Mouse (Mus musculus): ENCODE data around the gene Ctsl. TPM values are rescaled to one million over a fixed set of nuclear protein-coding genes. Genes with fewer than 3 reads are reported as not detected.

Gene Ctsl
- total RNA-seq, 2 experiments from 2014 or later: 30.9 to 35.4 TPM

DNA sequence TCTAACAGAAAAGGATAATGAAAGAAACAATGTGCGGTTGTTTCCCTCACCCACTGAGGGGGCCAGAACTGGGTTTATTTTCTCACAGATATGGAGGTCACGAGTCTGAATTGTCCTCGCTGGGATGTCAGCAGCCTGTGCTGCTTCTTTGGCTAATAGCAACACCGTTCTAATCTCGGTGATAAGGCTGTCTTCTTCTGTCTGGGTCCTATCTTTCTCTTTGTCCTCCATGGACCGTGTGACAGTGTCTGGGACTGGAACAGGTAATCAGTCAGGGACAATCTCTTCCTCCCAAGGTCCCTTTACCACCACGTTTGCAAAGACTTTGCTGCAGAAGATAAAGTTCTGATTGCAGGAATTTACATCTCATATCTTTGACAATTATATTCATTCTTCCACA lies 4.5 kb upstream of the Ctsl start:
- no peak for ATAC-seq (replicated peaks; ENCODE audit: poor library complexity)

DNA sequence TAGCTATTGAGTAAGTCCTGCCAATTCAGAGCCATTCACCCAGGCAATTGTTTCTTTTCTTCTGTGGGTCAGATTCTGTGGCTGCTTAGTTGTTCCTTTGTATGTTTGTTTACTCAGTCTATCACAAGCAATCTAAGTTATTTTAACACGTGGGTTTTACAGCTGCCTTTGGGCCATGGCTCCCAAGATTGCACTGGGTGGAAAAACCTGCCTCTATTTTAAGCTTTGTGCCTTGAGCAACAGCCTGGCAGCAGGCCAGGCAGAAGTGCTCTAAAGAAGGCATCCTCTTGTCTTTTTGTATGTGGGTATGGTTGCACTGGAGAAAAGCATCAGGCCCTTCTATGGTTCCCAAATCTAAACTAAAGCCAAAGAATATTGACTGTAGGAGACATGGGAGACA lies 3.0 kb upstream of the Ctsl start:
- 0 out of 2 replicates have a peak, but pooled peaks have one; percentile 7 for ATAC-seq (replicated peaks; ENCODE audit: poor library complexity)

DNA sequence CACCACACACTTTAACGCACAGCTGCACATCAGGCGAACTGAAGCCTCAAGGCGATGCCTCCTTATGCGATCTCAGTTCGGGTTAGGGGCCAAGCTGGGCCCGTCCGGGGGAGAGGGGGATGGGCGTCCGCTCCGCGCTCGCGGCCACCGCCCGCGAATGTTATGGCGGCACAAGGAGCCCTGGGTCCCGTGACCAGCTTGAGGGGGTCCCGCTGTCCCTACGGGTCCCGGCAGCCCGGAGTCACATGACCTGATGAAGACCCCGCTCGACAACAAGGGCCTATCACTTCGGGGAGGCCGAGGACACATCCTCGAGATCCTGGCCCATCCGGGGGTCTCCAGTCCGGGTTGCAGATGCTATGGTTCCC lies 901 bp downstream of the Ctsl start:
- peak; percentile 25 for ATAC-seq (replicated peaks; ENCODE audit: poor library complexity)

DNA sequence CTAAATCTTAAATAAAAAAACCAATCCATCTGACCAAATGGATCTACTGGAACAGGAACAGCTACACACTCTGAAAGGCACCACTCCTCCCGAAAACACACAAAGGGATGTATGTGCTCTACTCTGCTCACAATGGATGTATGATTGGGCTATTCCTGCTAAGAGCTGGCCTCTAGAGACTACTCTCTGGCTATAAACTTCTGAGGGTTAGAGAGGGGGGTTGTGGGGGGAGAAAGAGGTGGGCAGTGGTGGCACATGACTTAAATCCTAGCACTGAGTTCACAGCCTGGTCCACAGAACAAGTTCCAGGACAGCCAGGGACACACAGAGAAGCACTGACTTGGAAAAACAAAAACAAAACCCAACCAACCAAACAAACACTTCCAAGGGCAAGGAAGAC lies 2.1 kb downstream of the Ctsl start:
- no peak for ATAC-seq (replicated peaks; ENCODE audit: poor library complexity)

DNA sequence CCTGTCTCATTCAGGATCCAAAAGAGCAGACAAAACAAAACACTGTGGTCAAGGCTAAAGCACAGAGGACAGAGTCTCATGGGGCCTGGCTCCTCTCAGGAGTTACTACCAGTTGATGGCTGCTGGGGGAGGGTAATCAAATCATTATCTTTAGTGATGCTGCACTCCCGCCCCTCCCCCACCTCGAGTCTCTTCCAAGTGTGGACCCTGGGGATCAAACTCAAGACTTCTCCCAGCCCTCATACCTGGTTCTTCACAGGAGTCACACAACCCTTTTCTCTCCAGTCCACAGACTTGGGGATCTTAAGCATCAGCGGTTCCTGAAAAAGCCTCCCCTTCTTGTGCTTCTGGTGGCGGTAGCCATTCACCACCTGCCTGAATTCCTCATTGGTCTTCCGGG lies 3.1 kb downstream of the Ctsl start:
- ATAC-seq (replicated peaks; ENCODE audit: poor library complexity): no peak

DNA sequence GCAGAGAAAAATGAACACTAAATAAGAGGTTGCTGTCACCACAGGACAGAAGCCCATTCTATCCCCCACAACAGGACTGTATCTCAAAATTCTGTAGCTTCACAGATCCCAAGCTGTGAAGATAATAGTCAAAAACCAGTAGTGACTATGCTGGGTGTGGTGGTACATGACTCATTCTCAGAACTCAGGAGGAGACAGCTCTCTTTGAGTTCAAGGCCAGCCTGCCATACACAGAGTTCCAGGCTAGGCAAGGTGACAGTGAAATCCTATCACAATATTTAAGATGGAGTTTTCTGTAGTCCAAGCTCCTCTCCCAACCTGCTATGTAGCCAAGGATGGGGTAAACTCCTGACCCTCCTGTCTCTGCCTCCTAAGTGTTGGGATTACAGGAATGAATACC lies 5.4 kb downstream of the Ctsl start:
- ATAC-seq (replicated peaks; ENCODE audit: poor library complexity): no peak

DNA sequence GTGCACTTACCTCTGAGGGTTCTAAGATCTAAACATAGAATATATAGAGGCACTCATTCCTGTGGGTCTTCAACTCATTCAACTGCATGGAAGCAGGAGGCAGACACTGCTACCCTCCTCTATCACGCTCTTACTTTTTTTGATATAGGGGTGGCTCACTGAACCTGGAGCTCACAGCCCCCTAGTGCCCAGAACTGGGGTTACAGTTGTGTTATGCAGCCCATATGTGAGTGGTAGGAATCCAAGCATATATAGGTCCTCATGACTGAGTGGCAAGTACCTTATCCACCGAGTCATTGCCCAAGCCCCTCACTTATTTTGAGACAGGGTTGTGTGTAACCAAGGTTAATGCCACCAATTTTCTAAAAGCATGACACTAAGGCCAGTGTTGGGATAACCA lies 6.4 kb downstream of the Ctsl start:
- ATAC-seq (replicated peaks; ENCODE audit: poor library complexity): peak; percentile 95

DNA sequence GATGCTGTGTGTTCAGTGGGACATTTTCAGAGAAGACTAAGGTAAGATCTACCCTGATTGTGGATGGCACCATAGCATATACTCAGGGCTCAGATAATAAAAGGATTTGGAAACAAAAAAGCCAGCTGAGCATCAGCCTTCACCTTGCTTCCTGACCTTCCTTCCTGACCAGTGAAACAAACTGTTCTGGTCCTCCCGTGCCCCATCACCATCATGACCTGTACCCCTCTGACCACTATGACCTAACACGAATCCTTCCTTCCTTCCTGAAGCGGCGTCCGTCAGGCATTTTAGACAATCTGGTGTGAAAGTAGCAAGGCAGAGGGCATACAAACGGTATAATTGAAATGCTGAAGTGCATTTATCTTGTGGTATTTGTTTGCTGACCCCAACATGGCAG lies 8.6 kb downstream of the Ctsl start:
- no peak for ATAC-seq (replicated peaks; ENCODE audit: poor library complexity)

DNA sequence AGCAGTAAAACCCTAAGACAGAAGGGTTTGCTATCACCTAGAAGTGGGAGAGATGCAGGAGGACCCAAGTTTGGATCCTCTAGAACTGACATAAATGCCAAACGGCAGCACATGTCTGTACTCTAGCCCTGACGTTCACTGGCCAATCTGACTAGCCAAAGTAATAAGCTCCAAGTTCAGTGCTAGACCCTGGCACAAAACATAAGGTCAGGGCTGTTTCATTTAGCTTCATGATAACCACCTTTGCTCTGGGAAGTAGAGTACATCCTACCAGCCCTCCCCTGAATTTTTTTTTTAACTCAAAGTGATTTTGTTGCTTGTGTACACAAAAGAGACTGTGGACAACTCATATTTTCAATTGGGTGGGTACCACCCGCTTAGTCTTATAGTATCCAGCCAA lies 9.7 kb downstream of the Ctsl start:
- ATAC-seq (replicated peaks; ENCODE audit: poor library complexity): no peak

DNA sequence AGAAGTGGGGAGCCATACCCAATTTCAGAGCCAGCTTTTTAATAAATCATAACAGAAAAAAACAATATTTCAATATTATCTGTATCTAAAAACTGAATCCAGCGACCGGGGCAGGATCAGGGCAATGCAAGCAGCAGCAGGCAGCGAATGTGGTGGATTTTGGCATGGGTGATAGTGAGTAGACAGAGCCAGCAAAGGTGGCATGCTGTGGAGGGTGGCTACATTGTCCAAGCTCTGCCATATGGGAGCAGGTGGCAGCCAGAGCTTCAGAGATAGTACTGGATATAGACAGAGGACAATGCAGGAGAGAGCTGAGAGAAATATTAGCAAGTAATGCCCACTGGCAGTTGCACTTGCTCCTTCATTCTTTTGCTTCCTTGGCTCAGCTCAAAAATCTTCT lies 11.0 kb downstream of the Ctsl start:
- no peak for ATAC-seq (replicated peaks; ENCODE audit: poor library complexity)

DNA sequence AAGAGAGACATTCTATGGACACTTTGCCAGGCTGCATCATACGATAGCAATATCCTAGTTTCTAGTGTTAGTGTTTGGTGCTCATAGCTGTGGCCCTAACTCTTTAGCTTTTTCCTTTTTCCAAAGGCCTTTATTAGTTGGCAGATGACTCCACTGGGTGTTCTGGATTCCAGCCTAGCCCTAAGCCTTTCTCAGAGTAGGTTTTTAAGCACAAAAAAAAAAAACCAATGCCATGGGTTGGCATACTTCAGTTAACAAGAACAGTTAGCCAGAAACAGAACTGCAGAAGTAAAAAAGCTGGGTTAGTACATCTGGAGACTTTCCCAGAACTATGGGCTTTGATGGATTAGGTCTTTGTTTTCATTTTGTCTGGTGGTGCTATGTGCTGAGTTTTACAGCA lies 12.2 kb downstream of the Ctsl start:
- ATAC-seq (replicated peaks; ENCODE audit: poor library complexity): no peak

DNA sequence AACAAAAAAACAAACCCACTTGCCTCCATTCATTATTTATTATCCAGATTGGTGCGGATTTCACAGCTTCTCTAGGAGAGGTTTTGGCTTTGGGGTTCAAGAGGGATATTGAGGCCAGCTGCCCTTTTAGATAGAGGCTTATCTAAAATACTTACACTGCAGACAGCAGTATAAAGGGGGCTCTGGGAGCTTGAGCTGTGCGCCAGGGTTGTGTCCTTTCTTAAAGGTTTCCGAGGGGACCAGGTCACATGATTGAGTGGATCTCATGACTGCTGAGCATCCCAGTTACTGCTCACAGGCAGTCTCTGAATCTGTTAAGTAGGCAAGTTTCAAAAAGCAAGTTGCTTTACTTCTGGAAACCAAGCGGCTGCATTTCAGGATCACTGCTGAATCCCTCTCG lies 13.3 kb downstream of the Ctsl start:
- ATAC-seq (replicated peaks; ENCODE audit: poor library complexity): peak; percentile 44; the same call in 1 of the 2 replicates

DNA sequence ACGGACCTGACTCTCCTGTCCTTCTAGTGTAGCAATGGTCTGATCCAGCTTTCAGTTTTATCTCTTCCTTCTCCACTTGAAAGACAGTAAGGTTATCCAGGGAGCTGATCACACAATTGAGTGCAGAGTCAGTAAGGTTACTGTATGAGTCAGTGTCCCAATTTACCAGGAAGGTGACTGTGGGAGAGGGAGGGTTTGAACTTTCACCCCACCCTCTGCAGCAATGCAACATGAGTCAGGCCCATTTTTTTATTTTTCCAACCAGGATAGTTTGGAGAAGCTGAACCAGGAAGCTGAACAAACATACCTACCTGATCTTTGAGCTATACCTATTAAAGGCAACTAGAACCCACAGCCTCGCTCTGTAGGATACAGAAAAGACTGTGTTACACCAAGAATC lies 21.2 kb downstream of the Ctsl start:
- ATAC-seq (replicated peaks; ENCODE audit: poor library complexity): no peak

DNA sequence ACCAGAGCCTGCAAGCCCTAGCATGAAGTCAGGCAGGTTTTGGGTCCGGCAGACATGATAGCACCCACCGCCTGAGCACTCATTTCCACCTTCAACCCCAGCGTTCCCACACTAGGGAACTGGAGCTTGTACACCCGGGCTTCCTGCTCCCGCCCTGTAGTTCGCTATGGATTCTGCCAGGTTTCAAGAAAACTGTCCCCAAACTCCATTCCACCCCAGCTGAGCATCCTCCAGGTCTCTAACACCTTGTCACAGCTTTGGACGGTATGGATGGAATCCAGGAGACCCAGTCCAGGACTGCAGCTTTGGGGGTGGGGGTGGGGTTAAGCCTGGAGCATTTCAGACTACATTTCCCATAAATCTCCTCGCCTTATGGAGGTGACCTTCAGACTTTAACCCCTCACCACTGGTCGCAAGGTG lies 26.6 kb downstream of the Ctsl start:
- ATAC-seq (replicated peaks; ENCODE audit: poor library complexity): peak; percentile 72

DNA sequence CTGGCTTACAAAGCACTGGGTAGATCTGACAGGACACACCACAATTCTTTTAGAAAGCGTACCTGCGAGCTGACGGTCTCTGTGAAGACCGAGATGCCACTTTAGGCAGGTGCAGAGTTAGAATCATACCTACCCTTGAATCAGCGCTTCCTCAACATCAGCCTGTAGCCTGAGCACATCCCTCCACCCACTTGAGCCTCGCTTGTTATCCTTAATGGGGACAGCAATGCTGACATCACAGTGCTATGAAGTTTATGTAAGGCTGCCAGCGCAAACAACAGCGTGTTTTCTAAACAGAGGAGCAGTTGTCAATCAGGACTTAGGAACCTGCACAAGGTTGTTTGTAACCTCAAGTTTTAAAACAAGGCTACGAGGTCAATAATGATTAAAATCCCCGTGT lies 27.1 kb downstream of the Ctsl start:
- ATAC-seq (replicated peaks; ENCODE audit: poor library complexity): peak; percentile 64

DNA sequence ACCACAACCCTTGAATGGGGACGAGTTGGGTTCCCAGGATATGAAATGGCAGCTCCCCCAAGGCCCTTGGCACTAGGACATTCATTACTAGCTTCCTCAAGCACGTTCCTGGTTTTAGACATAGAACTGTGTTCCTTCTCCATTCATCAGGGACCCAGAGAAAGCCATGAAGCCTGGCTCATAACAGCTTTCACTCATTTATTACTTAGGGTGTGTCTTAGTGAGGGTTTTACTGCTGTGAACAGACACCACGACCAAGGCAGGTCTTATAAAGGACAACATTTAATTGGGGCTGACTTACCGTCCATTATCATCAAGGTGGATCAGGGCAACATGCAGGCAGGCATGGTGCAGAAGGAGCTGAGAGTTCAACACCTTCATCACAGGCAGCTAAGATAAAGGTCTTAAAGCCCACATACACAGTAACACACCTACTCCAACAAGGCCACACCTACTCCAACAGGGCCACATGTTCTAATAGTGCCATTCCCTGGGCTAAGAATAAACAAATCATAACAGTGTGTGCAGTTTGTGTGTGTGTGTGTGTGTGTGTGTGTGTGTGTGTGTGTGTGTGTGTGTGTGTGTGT lies 35.1 kb downstream of the Ctsl start:
- no peak for ATAC-seq (replicated peaks; ENCODE audit: poor library complexity)

DNA sequence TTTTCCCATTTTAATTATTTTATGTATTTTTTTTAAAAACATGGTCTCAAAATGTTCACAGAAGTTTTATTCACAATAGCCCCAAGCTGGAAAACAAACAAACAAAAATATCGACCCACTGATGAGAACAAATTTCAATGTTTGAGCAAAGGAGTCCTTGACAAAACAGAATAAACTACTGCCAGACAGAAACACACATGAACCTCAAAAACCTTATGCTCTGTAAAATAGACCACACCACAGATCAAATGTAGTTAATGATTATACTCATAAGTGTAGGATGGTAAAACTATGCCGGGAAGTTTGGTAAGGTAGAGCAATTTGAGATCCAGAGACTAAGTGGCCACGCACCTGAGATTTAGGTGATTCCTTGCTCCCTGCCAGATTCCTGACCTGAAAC lies 37.6 kb downstream of the Ctsl start:
- no peak for ATAC-seq (replicated peaks; ENCODE audit: poor library complexity)

DNA sequence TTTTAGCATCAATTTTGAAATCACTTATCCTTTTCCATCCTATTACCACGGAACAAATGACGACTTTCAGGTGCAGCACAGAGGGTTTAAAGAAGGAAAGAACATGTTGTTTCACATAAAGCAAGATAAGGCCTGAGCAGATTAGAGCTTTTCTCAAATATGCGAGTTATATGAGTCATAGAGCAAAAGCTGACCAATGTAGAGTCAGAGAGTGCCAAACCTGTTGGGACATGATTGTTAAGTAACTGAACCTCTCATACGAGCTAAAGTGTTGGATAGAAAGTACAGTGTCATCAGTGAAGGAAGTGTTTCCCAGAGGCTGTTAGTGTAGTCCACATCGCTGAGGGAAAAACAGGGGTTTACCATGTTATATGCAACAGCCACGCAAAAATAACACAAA lies 38.4 kb downstream of the Ctsl start:
- ATAC-seq (replicated peaks; ENCODE audit: poor library complexity): no peak

DNA sequence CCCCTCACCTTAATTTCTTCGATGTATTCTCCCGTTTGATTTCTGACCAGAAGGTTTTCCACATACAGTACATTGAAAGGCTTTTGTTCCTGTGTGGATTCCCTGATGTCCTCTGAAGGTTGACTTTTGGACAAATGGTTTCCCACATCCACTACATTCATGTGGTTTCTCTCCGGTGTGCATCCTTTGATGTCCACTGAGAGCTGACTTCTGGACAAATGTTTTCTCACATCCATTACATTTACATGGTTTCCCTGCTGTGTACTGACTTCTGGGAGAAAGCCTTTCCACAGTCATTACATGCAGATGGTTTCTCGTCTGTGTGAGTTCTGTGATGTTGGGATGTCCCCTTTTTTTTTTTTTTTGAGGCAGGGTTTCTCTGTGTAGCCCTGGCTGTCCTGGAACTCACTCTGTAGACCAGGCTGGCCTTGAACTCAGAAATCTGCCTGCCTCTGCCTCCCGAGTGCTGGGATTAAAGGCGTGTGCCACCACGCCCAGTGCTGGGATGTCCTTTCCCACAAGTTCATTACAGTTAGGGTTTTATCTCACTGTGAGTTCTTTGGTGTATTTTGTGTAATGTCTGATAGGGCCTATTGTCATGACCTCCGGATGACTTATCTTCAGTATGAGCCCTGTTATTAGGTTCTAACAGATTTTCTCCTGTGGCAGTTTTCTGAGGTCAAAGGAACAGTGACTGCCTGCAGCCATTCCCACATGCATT lies 48.0 kb downstream of the Ctsl start:
- ATAC-seq (replicated peaks; ENCODE audit: poor library complexity): peak; percentile 63

DNA sequence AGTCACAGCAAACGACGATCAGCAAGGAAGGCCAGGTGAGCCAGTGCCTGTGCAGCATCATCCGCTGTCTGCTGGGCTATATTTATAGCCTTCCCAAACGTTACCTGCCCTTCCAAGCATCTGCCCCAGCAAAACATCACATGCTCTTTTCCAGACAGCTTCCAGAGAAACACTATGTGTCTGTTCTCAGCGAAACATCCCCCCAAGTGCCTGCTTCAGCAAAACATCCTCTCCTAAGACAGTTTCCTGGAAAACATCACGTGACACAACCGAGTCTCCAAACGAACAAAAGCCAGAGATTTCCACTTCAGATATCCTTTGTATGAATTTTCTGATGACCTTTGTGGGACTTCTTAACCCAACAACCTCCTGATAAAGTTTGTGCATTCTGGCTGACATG lies 50.4 kb downstream of the Ctsl start:
- no peak for ATAC-seq (replicated peaks; ENCODE audit: poor library complexity)

DNA sequence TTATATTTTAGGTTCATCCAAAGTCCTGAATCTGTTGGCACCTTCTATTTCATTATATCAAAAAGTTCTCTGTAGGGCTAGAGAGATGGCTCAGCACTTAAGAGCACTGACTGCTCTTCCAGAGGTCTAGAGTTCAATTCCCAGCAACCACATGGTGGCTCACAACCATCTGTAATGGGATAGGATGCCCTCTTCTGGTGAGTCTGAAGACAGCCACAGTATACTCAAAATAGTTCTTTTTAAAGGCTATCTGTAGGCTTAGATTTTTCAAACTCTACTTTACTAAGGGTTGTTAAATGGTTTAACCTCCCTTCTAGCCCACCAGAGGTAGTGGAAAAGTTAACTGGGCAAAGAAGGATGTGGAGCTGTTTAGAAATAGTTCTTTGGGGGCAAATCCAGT lies 50.9 kb downstream of the Ctsl start:
- no peak for ATAC-seq (replicated peaks; ENCODE audit: poor library complexity)

DNA sequence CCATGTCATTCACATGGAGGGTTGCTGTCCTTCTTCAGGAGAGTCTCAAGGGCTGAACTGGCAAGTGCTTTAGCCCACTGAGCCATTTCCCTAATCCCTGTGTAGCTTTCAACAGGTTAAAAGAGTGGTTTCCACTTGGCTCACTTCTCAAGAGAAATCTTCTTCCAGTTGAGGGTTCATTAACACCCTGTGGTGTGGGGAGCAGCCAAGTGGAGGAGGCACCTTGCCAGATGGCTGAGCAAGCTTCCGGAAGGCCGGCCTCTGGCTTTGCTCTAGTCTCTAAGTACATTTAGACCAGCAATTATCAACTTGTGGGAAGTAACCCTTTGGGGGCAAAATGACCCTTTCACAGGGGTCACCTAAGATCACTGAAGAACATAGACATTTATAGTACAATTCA lies 52.3 kb downstream of the Ctsl start:
- no peak for ATAC-seq (replicated peaks; ENCODE audit: poor library complexity)

DNA sequence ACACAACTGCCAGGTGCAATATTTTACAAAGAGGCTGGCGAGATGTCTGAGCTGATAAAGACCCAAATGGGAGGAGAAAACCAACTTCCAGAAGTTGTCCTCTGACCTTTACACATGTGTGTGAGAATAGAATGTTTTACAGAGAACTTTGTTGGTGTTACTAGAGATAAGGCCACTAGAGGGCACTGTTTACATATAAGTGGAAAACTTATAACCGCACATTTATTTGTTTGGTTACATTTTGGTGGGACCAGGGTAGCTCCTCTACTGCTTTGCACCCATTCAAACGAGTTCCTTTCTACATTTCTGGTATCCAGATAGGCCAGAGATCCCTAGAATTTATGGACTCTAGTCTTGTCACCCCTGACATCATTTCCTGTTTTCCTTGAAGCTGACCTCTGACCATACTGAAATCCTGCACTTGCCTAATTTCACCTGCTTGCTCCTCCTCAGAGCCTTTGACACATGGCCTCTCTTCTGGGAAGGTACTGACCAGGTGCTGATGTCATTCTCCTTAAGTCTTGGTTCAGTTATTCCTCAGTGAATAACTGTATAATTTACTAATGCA lies 55.1 kb downstream of the Ctsl start:
- ATAC-seq (replicated peaks; ENCODE audit: poor library complexity): peak; percentile 53

Measured in megakaryocyte progenitor cell, adult 5-6 weeks (primary cell).